Mouse (Mus musculus) limb, embryonic 13.5 days (tissue): Measurements from ENCODE around the gene Ddx47. TPM values are rescaled to one million over a fixed set of nuclear protein-coding genes. Genes with fewer than 3 reads are reported as not detected.

Experiments used
- ATAC-seq: fragments of 200-750 bp; cut with Nextera tagmentation; 2 replicates; pipeline ENCODE4 v1.8.0; 2017; ENCODE audit warnings: low read depth, moderate number of reproducible peaks, moderate TSS enrichment; ENCODE audit not compliant: low FRiP score
- H3K27ac ChIP-seq: fragments of 300-500 bp; sonication (generic); 2 replicates; pipeline ENCODE4 v1.5.1; 2015; ENCODE audit warnings: inconsistent platforms, mild to moderate bottlenecking, moderate library complexity
- H3K27me3 ChIP-seq: fragments of 300-500 bp; sonication (generic); 2 replicates; pipeline ENCODE4 v1.6.1; 2015; ENCODE audit warnings: mild to moderate bottlenecking, inconsistent platforms
- H3K36me3 ChIP-seq: fragments of 300-500 bp; sonication (generic); 2 replicates; pipeline ENCODE4 v1.6.1; 2015; ENCODE audit warnings: inconsistent platforms, mild to moderate bottlenecking, moderate library complexity
- H3K4me1 ChIP-seq: fragments of 300-500 bp; sonication (generic); 2 replicates; pipeline ENCODE4 v1.6.1; 2015; ENCODE audit warnings: inconsistent platforms
- H3K4me2 ChIP-seq: fragments of 300-500 bp; sonication (generic); replicated peaks from 2 replicates; pipeline ENCODE4 v1.6.1; 2015; ENCODE audit warnings: inconsistent platforms, mild to moderate bottlenecking, moderate library complexity
- H3K4me3 ChIP-seq: fragments of 300-500 bp; sonication (generic); 2 replicates; pipeline ENCODE4 v1.5.1; 2015; ENCODE audit warnings: moderate library complexity, mild to moderate bottlenecking, inconsistent platforms
- H3K9ac ChIP-seq: fragments of 300-500 bp; sonication (generic); 2 replicates; pipeline ENCODE4 v1.6.1; 2015; ENCODE audit warnings: mild to moderate bottlenecking, inconsistent platforms
- H3K9me3 ChIP-seq: fragments of 300-500 bp; sonication (generic); 2 replicates; pipeline ENCODE4 v1.6.1; 2016; ENCODE audit warnings: inconsistent platforms
- WGBS: fragments of 180-500 bp; shearing (Covaris S2); methylation state at CpG from one replicate; pipeline ENCODE4 v1.1.7; 2015; 5-methylcytosine and 5-hydroxymethylcytosine counted together
- polyA plus RNA-seq: library from polyadenylated mRNA; unstranded; fragments of >200 nt; fragmentation: Nextera tagmentation; extraction: Ambion mirVana; gene quantifications from 2 replicates; pipeline ENCODE4 v1.2.1, GENCODE M21; 2015

Ddx47 gene
- polyA plus RNA-seq, 1 experiment from 2014 or later, result 120 TPM

DNA sequence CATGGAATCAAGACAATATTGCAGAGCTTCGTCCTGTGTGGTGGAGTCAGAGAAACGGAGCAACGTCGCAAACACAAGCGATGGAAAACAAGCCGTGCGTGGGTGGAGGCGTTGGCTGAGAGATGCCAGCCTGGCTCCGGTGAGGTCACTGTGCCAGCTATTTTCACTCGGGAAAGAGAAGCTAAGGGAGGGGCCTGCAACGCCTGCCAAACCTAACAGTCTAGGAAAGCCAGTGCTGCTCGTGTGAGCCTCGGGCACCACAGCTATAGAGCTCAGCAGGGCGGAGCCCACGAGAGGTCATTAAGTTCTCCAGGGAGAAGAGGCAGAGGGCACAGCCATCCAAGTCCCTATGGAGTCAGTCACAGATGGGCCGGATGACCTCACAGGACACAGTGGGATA, 37.5 kb downstream of the Ddx47 start:
- Histone ChIP-seq H3K4me2 (no peak overlapping the region), H3K4me3 (no peak overlapping the region), H3K27ac (no peak overlapping the region), H3K9ac (no peak overlapping the region), H3K27me3 (peaks cover 5% of the 10 kb centered on the region), H3K9me3 (no peaks in the 10 kb centered on the region), H3K4me1 (0 out of 2 replicates have a peak, but pooled peaks cover 3% of the 10 kb centered on the region), H3K36me3 (no peaks in the 10 kb centered on the region)
- ATAC-seq, result no peak
- 68% methylated on average over 16 of the region's 16 CpGs for WGBS

DNA sequence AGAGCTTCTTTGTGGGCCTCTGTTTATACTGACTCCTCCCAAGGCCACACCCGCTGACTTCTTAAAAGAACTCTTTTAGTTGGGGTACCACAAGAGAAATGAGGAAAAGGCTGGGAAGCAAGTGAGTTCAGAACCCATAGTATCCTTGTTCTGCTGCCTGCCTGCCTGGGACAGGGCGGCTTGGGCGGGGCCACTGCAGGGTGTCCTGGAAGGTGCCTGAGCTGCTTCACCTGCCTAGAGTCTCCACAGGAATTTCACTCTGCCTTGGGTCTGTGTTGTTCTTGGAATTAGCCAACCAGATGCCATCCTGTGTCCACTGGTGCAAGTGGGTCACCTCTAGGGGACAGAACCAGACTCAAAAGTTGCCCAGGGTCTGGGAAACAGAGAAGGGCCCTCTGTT, 42.4 kb downstream of the Ddx47 start:
- ATAC-seq, result no peak
- no peak overlapping the region for H3K4me3 ChIP-seq
- H3K9me3 ChIP-seq, result no peaks in the 10 kb centered on the region
- H3K4me2 ChIP-seq, result no peak overlapping the region
- H3K27ac ChIP-seq, result no peak overlapping the region
- no peak overlapping the region for H3K9ac ChIP-seq
- no peaks in the 10 kb centered on the region for H3K4me1 ChIP-seq
- no peaks in the 10 kb centered on the region for H3K27me3 ChIP-seq
- 83% methylated on average over 3 of the region's 3 CpGs for WGBS
- no peaks in the 10 kb centered on the region for H3K36me3 ChIP-seq

DNA sequence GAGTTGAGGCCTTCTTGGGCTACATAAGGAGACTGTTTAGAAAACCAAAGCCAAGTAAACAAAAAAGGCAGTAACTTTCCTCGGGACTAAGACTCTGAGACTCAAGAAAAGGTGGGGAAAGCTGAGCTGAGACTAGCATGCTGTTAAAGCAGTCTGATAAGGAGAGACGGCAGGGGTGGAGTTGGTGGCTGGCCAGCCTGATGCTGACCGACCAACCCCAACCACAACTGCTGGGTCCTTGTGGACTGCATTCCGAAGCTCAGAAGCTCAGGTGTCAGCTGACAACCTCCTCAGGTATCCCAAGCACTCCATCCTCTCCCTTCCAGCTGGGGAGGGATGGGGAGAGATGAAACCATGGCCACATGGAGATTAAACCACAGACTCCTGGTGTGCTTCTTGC, 44.5 kb downstream of the Ddx47 start:
- H3K9ac ChIP-seq, result no peak overlapping the region
- no peaks in the 10 kb centered on the region for H3K9me3 ChIP-seq
- no peaks in the 10 kb centered on the region for H3K27me3 ChIP-seq
- no peak overlapping the region for H3K4me2 ChIP-seq
- ATAC-seq, result no peak
- H3K36me3 ChIP-seq, result no peaks in the 10 kb centered on the region
- no peak overlapping the region for H3K4me3 ChIP-seq
- no peak overlapping the region for H3K27ac ChIP-seq
- WGBS, result 41% methylated on average over 4 of the region's 4 CpGs
- H3K4me1 ChIP-seq, result no peaks in the 10 kb centered on the region

GRCm38 (mm10) chr6:135060728-135061127, 49.3 kb downstream of the Ddx47 start:
- Histone ChIP-seq H3K27ac (no peak overlapping the region), H3K36me3 (no peaks in the 10 kb centered on the region)
- ATAC-seq, result no peak

GRCm38 (mm10) chr6:135064621-135065020, 53.2 kb downstream of the Ddx47 start:
- Histone ChIP-seq H3K9ac (no peak overlapping the region), H3K27me3 (peaks cover 24% of the 10 kb centered on the region), H3K36me3 (no peaks in the 10 kb centered on the region), H3K4me3 (no peak overlapping the region), H3K9me3 (no peaks in the 10 kb centered on the region), H3K4me1 (peaks cover 25% of the 10 kb centered on the region), H3K4me2 (peak overlapping the region; percentile 77; the same call in 1 of the 2 replicates), H3K27ac (no peak overlapping the region)
- ATAC-seq, result no peak
- WGBS, result 66% methylated on average over 12 of the region's 12 CpGs

More at GRCm38 (mm10) chr6:135060728-135061127, 49.3 kb downstream of the Ddx47 start:
- no peak overlapping the region for H3K4me2 ChIP-seq
- peaks cover 13% of the 10 kb centered on the region for H3K27me3 ChIP-seq
- H3K9me3 ChIP-seq, result no peaks in the 10 kb centered on the region
- H3K4me1 ChIP-seq, result peaks cover 7% of the 10 kb centered on the region
- 89% methylated on average over 4 of the region's 4 CpGs for WGBS
- no peak overlapping the region for H3K4me3 ChIP-seq
- no peak overlapping the region for H3K9ac ChIP-seq

DNA sequence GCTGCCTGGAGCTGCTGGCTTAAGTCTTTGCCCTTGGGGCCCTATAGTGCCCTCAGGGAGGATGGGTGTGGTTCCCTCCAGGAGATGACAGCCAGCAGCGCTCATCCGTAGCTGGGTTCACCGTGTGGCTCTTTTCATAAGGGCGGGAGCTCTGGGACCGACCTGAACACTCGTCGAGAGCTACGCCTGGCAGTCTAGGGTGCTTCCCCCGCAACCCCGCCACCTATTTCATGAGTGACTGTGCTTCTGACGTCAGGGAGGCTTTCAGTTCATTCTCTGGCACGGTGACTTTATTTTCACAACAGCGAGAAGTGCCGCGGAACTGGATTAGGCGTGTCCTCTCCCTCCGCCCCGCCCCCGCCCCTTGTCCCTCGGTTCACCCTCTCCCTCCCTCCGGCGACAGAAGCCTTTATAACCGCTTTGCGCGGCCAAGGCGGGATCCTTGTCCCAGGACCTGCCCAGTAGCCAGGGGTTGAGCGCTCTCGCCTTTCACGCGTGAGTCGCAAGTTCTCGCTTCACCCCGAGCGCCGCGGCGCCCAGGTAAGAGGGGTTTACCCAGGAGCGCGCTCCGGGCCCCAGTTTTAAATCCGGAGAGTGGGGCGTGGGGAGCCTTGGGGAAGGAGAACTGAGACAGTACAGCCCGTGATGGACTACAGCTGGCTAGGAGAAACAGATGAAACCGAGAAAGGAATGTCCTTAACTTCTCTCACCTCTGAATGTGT, 54.0 kb downstream of the Ddx47 start, which contains the start of gene Gprc5a:
Gprc5a (plus strand) TSS at position 416 of the 722 bp plus-strand sequence.
- no peaks in the 10 kb centered on the region for H3K9me3 ChIP-seq
- peak within 1 kb of the TSS; percentile 77 for H3K4me2 ChIP-seq
- 1% methylated on average over 44 of the region's 44 CpGs for WGBS
- peak; percentile 72 for ATAC-seq
- H3K4me3 ChIP-seq, result peak within 1 kb of the TSS; percentile 49
- H3K36me3 ChIP-seq, result no peaks in the 10 kb centered on the region
- peaks cover 24% of the 10 kb centered on the region for H3K27me3 ChIP-seq
- H3K9ac ChIP-seq, result peak within 1 kb of the TSS; percentile 63
- no peak within 1 kb of the TSS for H3K27ac ChIP-seq
- peaks cover 25% of the 10 kb centered on the region for H3K4me1 ChIP-seq

GRCm38 (mm10) chr6:135066795-135067445, 55.5 kb downstream of the Ddx47 start:
- Histone ChIP-seq H3K27ac (no peak overlapping the region), H3K4me3 (no peak overlapping the region), H3K27me3 (peaks cover 24% of the 10 kb centered on the region), H3K4me1 (peaks cover 25% of the 10 kb centered on the region), H3K9me3 (no peaks in the 10 kb centered on the region), H3K4me2 (0 out of 2 replicates have a peak overlapping the region, but pooled peaks have one; percentile 2), H3K36me3 (no peaks in the 10 kb centered on the region), H3K9ac (no peak overlapping the region)
- no peak for ATAC-seq
- 40% methylated on average over 6 of the region's 6 CpGs for WGBS

- H3K4me1 ChIP-seq, result peaks cover 25% of the 10 kb centered on the region
- no peak for ATAC-seq
- H3K27me3 ChIP-seq, result peaks cover 24% of the 10 kb centered on the region
- no peak overlapping the region for H3K4me2 ChIP-seq
- H3K9me3 ChIP-seq, result no peaks in the 10 kb centered on the region
- no peak overlapping the region for H3K27ac ChIP-seq
- H3K9ac ChIP-seq, result no peak overlapping the region
- no peaks in the 10 kb centered on the region for H3K36me3 ChIP-seq
- H3K4me3 ChIP-seq, result no peak overlapping the region
- WGBS, result 68% methylated on average over 5 of the region's 5 CpGs
Observed at GRCm38 (mm10) chr6:135068221-135068620, 56.8 kb downstream of the Ddx47 start.

DNA sequence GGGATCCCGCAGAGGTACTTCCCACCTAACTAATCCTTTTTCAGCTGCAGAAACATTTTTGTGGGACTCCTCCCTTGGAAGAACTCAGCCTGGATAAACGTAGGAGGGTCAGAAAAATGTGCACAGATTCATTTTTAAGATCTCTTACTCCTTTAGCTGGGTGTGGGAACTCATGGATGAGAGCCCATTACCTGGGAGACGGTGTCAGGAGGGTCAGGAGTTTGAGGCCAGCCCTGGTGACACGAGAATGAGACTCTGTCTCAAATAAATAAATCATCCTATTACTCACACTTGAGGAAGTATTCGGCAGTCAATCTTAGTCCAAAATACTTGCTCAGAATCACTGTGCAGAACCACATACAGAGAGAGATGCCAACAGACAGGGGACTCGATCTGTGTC, 58.4 kb downstream of the Ddx47 start:
- no peaks in the 10 kb centered on the region for H3K36me3 ChIP-seq
- 73% methylated on average over 6 of the region's 6 CpGs for WGBS
- H3K4me1 ChIP-seq, result peaks cover 25% of the 10 kb centered on the region
- no peaks in the 10 kb centered on the region for H3K9me3 ChIP-seq
- H3K27ac ChIP-seq, result no peak overlapping the region
- H3K9ac ChIP-seq, result no peak overlapping the region
- H3K27me3 ChIP-seq, result peaks cover 16% of the 10 kb centered on the region
- no peak for ATAC-seq
- no peak overlapping the region for H3K4me3 ChIP-seq
- no peak overlapping the region for H3K4me2 ChIP-seq

- H3K4me3 ChIP-seq, result no peak overlapping the region
- no peaks in the 10 kb centered on the region for H3K36me3 ChIP-seq
- peaks cover 21% of the 10 kb centered on the region for H3K4me1 ChIP-seq
- no peak overlapping the region for H3K27ac ChIP-seq
- 83% methylated on average over 2 of the region's 2 CpGs for WGBS
- H3K9me3 ChIP-seq, result no peaks in the 10 kb centered on the region
- H3K4me2 ChIP-seq, result no peak overlapping the region
- no peak for ATAC-seq
- no peak overlapping the region for H3K9ac ChIP-seq
- peaks cover 12% of the 10 kb centered on the region; the same call in 1 of the 2 replicates for H3K27me3 ChIP-seq
Observed at GRCm38 (mm10) chr6:135070347-135070746, 58.9 kb downstream of the Ddx47 start.
